Mouse (Mus musculus): ENCODE results near the gene Rap1gap2. TPM values are rescaled to one million over a fixed set of nuclear protein-coding genes. Genes with fewer than 3 reads are reported as not detected.

Rap1gap2 gene
- polyA plus RNA-seq (2014; fragmentation: Illumina TruSeq; extraction: RNeasy Lipid Tissue Mini Kit (QIAGEN cat#74804); ENCODE audit: insufficient read depth, low read depth, low replicate concordance) = 3.0 TPM

DNA sequence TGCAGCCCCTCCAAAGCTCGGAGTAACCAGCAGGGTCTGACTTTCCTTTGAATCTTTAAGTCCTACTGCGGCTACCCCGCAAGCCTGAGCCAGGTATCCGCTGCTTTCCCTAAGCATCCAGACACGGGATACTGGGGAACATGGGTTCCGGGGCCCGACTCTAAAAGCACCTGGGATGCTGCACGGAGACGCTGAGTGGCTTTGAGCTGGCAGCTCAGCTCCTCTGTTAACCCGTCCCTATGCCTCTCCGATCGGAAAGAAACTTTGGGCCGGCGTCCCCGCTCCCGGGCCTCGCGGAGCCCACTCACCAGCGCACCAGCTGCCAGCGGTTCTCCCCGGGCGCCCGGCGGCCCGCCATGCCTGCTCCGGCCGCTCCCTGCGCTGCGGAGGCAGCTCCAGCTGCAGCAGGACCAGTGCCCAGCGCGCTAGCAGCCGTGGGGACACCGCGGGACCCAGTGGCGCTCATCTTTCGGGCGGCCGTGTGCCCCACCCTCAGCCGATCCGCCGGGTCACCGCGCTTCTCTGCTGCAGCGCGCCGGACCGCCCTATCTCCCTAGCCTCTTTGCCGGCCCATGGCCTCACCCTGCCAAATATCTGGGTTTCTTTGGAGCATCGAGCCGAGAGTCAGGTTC, at the start of gene Rap1gap2:
Gene Rap1gap2 (minus strand): TSS at position 371 of the 632 bp plus-strand sequence.

DNA sequence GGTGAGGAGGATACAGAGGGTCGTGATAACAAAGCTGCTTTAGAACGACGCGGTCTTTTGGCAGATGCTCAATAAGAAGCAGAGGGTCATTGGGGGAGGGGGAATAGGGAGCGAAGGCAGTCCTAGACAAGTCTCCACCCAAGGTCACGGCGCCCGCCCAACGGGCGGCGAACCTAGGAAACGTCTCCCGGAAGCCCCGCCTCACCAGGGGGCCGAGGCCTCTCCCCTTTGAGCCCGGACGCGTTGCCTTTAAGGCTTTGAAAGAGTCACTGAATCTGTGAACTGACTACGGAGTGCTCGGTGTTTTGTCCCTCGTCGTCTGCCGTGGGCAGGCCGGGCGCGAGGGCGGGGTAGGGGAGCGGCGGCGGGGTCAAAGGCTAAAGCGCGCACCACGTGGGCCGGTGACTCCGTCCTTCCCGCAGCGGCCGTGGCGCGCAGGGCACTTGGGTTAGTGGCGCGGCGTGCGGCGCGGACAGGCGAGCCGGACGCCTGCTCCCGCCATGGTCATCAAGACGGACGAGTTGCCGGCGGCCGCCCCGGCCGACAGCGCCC, 38.5 kb upstream of the Rap1gap2 start, which contains the start of gene Cluh:
Gene Cluh (plus strand): TSS at position 401 of the 552 bp plus-strand sequence.

DNA sequence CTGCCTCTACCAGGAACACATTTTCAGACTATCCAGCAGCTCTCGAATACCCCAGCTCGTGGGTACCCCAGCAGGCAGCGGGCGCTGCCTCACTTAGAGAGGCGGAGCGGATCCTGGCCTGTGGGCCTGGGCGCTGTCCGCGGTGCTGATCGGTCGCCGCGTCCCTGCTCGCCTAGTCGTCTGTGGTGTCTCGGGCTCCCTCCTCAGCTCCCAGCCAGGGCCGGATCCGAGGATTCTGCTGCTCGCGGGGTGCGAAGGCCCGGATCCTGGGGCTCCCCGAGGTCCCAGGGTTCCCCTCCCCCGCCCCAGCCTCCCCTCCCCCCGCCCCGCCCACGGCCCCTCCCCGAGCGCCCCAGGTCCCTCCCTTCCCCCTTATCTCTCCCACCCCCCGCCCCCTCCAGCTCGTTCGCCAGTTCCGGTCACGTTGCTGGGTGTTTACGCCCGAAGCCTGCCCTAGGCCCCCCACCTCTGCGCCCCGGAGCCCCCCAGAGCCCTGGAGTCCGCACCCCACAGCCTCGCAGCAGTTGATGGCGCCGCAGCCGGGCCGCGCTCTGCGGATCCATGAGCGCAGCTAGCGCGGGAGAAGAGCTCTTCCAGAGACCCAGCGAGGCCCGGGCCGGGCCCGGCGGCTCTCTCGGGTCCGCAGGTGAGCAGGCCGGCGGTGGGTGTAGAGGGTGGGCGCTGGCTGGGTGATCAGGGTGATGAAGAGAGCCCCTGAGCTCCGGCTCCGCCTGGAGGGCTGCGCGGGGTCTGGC, 8.7 kb upstream of the Rap1gap2 start, which contains the start of gene Ccdc92b:
Gene Ccdc92b (plus strand): TSS at position 405 of the 755 bp plus-strand sequence.

DNA sequence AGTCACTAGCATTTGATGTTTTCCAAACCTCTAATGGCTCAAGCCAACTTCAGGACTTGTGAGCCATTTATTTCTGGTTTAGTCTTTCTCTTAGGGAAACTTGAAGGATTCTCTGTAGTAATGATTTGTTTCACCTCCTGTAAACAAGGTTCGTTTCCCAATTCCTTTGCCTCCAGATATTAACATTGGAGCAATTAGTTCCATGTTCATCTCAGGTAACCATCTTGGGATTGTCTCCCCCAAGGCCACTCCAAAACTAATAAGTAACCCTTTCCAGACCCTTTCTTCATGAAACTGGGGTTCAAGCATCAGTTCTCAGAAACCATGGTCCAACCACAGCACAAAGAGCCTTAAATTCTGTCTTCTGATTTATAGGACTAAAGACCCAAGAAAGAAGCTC, 248.9 kb downstream of the Rap1gap2 start, which contains the start of gene Olfr412:
Gene Olfr412 (plus strand): TSS at position 301 of the 400 bp plus-strand sequence.

DNA sequence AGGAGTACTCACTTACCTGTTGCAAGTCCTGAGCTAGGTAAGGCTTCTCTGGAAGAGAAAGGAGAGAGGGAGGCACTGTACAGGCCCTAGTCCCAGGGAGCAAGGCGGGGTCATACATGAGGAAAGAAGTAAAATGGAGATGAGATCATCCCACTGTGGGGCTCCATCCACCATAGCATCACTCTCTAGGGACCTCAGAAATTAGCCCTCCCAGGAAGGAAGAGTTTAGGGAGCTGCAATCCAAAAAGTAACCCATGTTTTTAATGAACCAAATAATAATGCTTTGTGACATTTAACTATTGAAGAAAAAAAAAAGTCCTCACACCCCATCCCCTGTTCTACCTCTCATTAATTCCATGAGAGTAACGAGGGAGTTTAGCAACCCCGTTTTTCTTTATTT, 258.2 kb downstream of the Rap1gap2 start, which contains the start of gene Olfr411:
Gene Olfr411 (minus strand): TSS at position 101 of the 400 bp plus-strand sequence.

DNA sequence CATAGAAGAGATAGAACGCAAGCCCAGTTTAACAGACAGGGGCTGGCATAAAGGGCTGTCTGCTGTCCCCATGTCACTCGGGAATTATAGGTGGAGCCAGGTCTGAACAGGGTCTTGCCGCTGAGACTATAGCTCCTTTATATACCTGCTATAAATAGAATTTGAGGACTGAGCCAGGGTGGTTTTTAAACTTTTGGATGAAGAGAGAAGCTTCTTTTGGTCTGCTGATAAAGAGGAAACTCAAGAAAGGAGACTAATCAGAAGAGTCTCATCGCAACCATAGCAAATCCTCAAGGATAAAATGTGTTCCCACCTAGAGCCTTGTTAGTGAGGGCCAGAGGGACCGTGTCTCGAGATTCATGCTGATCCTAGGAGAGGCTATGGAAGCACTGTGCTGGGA, 272.8 kb downstream of the Rap1gap2 start, which contains the start of gene Olfr410:
Gene Olfr410 (minus strand): TSS at position 101 of the 400 bp plus-strand sequence.

Other genes starting within 250 kb of the Rap1gap2 start
- gene Olfr412, start 248.8 kb downstream of the Rap1gap2 start, polyA plus RNA-seq (2014; fragmentation: Illumina TruSeq; extraction: RNeasy Lipid Tissue Mini Kit (QIAGEN cat#74804); ENCODE audit: insufficient read depth, low read depth, low replicate concordance) = not detected
- gene Ccdc92b, start 8.7 kb upstream of the Rap1gap2 start, polyA plus RNA-seq (2014; fragmentation: Illumina TruSeq; extraction: RNeasy Lipid Tissue Mini Kit (QIAGEN cat#74804); ENCODE audit: insufficient read depth, low read depth, low replicate concordance) = 0.39 TPM
- 13.7 TPM for gene Cluh, start 38.6 kb upstream of the Rap1gap2 start, polyA plus RNA-seq (2014; fragmentation: Illumina TruSeq; extraction: RNeasy Lipid Tissue Mini Kit (QIAGEN cat#74804); ENCODE audit: insufficient read depth, low read depth, low replicate concordance)
- 42.4 TPM for gene Pafah1b1, start 113.8 kb upstream of the Rap1gap2 start, polyA plus RNA-seq (2014; fragmentation: Illumina TruSeq; extraction: RNeasy Lipid Tissue Mini Kit (QIAGEN cat#74804); ENCODE audit: insufficient read depth, low read depth, low replicate concordance)
- gene Mettl16, start 159.9 kb upstream of the Rap1gap2 start, polyA plus RNA-seq (2014; fragmentation: Illumina TruSeq; extraction: RNeasy Lipid Tissue Mini Kit (QIAGEN cat#74804); ENCODE audit: insufficient read depth, low read depth, low replicate concordance) = 7.0 TPM
- gene Mnt, start 220.0 kb upstream of the Rap1gap2 start, polyA plus RNA-seq (2014; fragmentation: Illumina TruSeq; extraction: RNeasy Lipid Tissue Mini Kit (QIAGEN cat#74804); ENCODE audit: insufficient read depth, low read depth, low replicate concordance) = 6.4 TPM

Measured in lung, adult 10 weeks (tissue).